Mouse (Mus musculus) stomach, embryonic 15.5 days (tissue): Measurements from ENCODE around the gene Cfap44. TPM values are rescaled to one million over a fixed set of nuclear protein-coding genes. Genes with fewer than 3 reads are reported as not detected.
A peak's percentile ranks its signal among the peaks of the same experiment; 100 is the strongest.

ENCODE experiments used
- ATAC-seq: fragments of 200-750 bp; cut with Nextera tagmentation; 2 replicates; pipeline ENCODE4 v1.8.0; 2017; ENCODE audit warnings: low read depth, moderate number of reproducible peaks, moderate TSS enrichment; ENCODE audit not compliant: insufficient read depth, low FRiP score
- H3K27ac ChIP-seq: fragments of 300-500 bp; sonication (generic); 2 replicates; pipeline ENCODE4 v1.5.1; 2015; ENCODE audit warnings: mild to moderate bottlenecking, inconsistent platforms
- H3K27me3 ChIP-seq: fragments of 300-500 bp; sonication (generic); replicated peaks from 2 replicates; pipeline ENCODE4 v1.6.1; 2015; ENCODE audit warnings: inconsistent platforms
- H3K36me3 ChIP-seq: fragments of 300-500 bp; sonication (generic); 2 replicates; pipeline ENCODE4 v1.6.1; 2015; ENCODE audit warnings: inconsistent platforms
- H3K4me1 ChIP-seq: fragments of 300-500 bp; sonication (generic); 2 replicates; pipeline ENCODE4 v1.6.1; 2015; ENCODE audit warnings: inconsistent platforms
- H3K4me2 ChIP-seq: fragments of 300-500 bp; sonication (generic); 2 replicates; pipeline ENCODE4 v1.6.1; 2015; ENCODE audit warnings: mild to moderate bottlenecking, inconsistent platforms
- H3K4me3 ChIP-seq: fragments of 300-500 bp; sonication (generic); replicated peaks from 2 replicates; pipeline ENCODE4 v1.5.1; 2015; ENCODE audit warnings: inconsistent platforms
- H3K9ac ChIP-seq: fragments of 300-500 bp; sonication (generic); 2 replicates; pipeline ENCODE4 v1.6.1; 2015; ENCODE audit warnings: inconsistent platforms
- H3K9me3 ChIP-seq: fragments of 300-500 bp; sonication (generic); 2 replicates; pipeline ENCODE4 v1.6.1; 2016; ENCODE audit warnings: inconsistent platforms
- WGBS: fragments of 180-500 bp; shearing (Covaris S2); methylation state at CpG from one replicate; pipeline ENCODE4 v1.1.7; 2015; 5-methylcytosine and 5-hydroxymethylcytosine counted together
- polyA plus RNA-seq: library from polyadenylated mRNA; unstranded; fragments of >200 nt; fragmentation: Nextera tagmentation; extraction: Ambion mirVana; gene quantifications from 2 replicates; pipeline ENCODE4 v1.2.1, GENCODE M21; 2015

Gene Cfap44
- polyA plus RNA-seq, 1 experiment from 2014 or later: 0.17 TPM

DNA sequence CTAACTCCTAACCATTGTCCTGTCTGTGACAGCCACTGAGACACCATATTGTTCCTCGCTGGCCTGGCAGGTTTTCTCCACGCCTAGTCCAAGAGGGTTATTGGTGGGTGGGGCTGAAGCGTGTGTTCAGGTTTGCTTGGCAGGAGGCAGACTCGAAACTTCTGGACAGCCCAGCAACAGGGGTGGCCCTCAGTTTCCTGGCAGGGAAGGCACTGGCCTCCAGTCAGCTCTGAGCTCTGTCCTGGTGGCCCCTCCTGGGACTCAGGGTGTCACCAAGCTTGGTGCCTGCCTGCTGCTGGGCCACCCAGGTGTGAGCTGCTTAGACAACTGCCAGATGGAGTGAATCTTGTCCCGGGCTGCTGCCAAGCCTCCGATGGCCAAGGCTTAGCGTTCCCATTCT lies 107.7 kb downstream of the Cfap44 start:
- no peak overlapping the region for H3K4me2 ChIP-seq
- peaks cover 4% of the 10 kb centered on the region; the same call in 1 of the 2 replicates for H3K4me1 ChIP-seq
- no peaks in the 10 kb centered on the region for H3K27me3 ChIP-seq
- 44% methylated on average over 7 of the region's 7 CpGs for WGBS
- H3K36me3 ChIP-seq: peaks cover 38% of the 10 kb centered on the region
- no peak overlapping the region for H3K9ac ChIP-seq
- no peak for ATAC-seq
- H3K4me3 ChIP-seq: no peak overlapping the region
- no peak overlapping the region; the same call in 1 of the 2 replicates for H3K27ac ChIP-seq
- H3K9me3 ChIP-seq: no peaks in the 10 kb centered on the region

GRCm38 (mm10) chr16:44502895-44503575 lies 108.4 kb downstream of the Cfap44 start:
- Histone ChIP-seq H3K4me2 (no peak overlapping the region), H3K4me1 (peaks cover 4% of the 10 kb centered on the region; the same call in 1 of the 2 replicates), H3K9me3 (no peaks in the 10 kb centered on the region), H3K4me3 (no peak overlapping the region), H3K36me3 (peaks cover 38% of the 10 kb centered on the region), H3K27ac (no peak overlapping the region), H3K27me3 (no peaks in the 10 kb centered on the region), H3K9ac (no peak overlapping the region)
- no peak for ATAC-seq
- 55% methylated on average over 8 of the region's 8 CpGs for WGBS

DNA sequence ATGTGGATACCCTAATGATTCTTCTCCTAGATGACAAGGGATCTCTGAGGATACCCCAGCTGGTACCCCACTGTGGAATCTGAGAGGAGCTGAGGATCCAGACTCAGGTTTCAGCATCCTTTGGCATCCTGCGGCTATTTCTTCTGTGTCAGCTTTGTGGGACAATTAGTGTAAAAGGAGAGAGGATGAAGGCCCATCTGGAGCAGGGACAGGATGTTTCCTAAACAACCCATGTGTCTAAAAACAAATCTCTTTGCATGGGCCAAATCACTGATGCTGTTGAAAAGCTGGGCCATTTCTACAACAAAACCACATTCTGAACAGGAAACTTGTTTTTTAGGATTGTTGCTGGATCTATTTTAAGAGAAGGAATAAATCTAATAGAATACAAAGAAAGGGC lies 110.6 kb downstream of the Cfap44 start:
- H3K4me1 ChIP-seq: peaks cover 4% of the 10 kb centered on the region; the same call in 1 of the 2 replicates
- ATAC-seq: no peak
- H3K4me2 ChIP-seq: no peak overlapping the region
- no peak overlapping the region for H3K4me3 ChIP-seq
- no peaks in the 10 kb centered on the region for H3K27me3 ChIP-seq
- no peaks in the 10 kb centered on the region for H3K9me3 ChIP-seq
- peaks cover 24% of the 10 kb centered on the region for H3K36me3 ChIP-seq
- H3K27ac ChIP-seq: no peak overlapping the region
- H3K9ac ChIP-seq: no peak overlapping the region
- WGBS: 93% methylated on average over 1 of the region's 1 CpGs

- Histone ChIP-seq H3K27ac (no peak overlapping the region), H3K4me2 (no peak overlapping the region), H3K4me3 (no peak overlapping the region), H3K36me3 (peaks cover 17% of the 10 kb centered on the region), H3K9me3 (no peaks in the 10 kb centered on the region), H3K9ac (no peak overlapping the region), H3K27me3 (no peaks in the 10 kb centered on the region), H3K4me1 (peaks cover 5% of the 10 kb centered on the region; the same call in 1 of the 2 replicates)
- 68% methylated on average over 10 of the region's 10 CpGs for WGBS
- no peak for ATAC-seq
Measured at GRCm38 (mm10) chr16:44507027-44507929, 112.7 kb downstream of the Cfap44 start.

GRCm38 (mm10) chr16:44508025-44508424 lies 113.4 kb downstream of the Cfap44 start:
- H3K9ac ChIP-seq: no peak overlapping the region
- ATAC-seq: no peak
- no peak overlapping the region for H3K27ac ChIP-seq
- no peak overlapping the region for H3K4me2 ChIP-seq
- H3K9me3 ChIP-seq: no peaks in the 10 kb centered on the region
- 0 out of 2 replicates have a peak, but pooled peaks cover 2% of the 10 kb centered on the region for H3K4me1 ChIP-seq
- peaks cover 15% of the 10 kb centered on the region for H3K36me3 ChIP-seq
- no peak overlapping the region for H3K4me3 ChIP-seq
- WGBS: 75% methylated on average over 5 of the region's 5 CpGs
- H3K27me3 ChIP-seq: no peaks in the 10 kb centered on the region

- H3K27ac ChIP-seq: no peak overlapping the region
- H3K4me3 ChIP-seq: no peak overlapping the region
- H3K4me1 ChIP-seq: 0 out of 2 replicates have a peak, but pooled peaks cover 2% of the 10 kb centered on the region
- peaks cover 13% of the 10 kb centered on the region for H3K36me3 ChIP-seq
- no peak overlapping the region for H3K4me2 ChIP-seq
- 89% methylated on average over 13 of the region's 13 CpGs for WGBS
- H3K9ac ChIP-seq: no peak overlapping the region
- ATAC-seq: no peak
- H3K27me3 ChIP-seq: no peaks in the 10 kb centered on the region
- no peaks in the 10 kb centered on the region for H3K9me3 ChIP-seq
Measured at GRCm38 (mm10) chr16:44508772-44509171, 114.2 kb downstream of the Cfap44 start.

DNA sequence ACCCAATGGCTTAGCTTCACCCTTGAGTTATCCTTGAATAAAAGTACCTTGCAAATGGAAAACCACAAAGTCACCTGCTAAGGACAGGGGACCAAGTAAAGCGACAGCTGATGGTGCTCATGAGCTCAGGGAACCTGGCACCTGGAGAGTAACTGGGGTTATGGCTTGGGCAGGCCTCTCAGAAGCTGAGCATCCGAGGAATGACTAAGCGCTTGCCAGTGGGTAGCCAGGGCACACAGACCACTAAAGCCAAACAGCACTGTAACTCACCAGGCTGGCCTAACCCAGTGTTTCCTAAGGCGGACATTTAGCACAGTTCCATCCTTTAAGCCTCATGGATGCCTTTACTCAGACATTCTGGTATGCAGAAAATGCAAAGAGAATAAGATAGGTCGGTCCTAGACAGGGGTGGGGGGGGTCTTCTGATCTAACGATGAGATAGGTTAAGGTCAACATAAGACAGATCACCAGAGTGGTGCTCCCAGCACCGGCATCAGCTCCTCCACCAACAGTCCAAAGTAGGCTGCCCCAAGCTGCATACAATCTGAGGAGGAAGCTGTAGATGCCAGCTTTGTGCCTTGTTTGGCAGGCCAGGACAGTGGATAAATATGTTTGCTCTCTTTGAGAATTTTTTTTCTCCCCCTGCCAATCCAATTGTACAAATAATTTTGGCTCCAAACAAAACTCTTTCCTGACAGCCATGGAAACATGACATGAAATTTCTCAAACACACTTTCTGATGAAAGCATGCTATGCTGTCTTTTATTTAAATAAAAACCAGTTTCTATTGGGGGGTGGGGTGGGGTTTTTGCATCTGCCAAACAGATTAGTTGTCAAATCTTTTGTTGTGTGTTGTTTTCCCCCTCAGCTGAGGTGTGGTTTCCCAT lies 115.1 kb downstream of the Cfap44 start:
- H3K9me3 ChIP-seq: no peaks in the 10 kb centered on the region
- H3K4me1 ChIP-seq: 0 out of 2 replicates have a peak, but pooled peaks cover 2% of the 10 kb centered on the region
- no peak overlapping the region for H3K4me2 ChIP-seq
- peaks cover 11% of the 10 kb centered on the region for H3K36me3 ChIP-seq
- H3K27ac ChIP-seq: no peak overlapping the region
- no peak; the same call in 1 of the 2 replicates for ATAC-seq
- H3K4me3 ChIP-seq: no peak overlapping the region
- whole genome bisulfite sequencing: 62% methylated on average over 7 of the region's 7 CpGs
- no peaks in the 10 kb centered on the region for H3K27me3 ChIP-seq
- H3K9ac ChIP-seq: no peak overlapping the region

- WGBS: 65% methylated on average over 13 of the region's 13 CpGs
- Histone ChIP-seq H3K4me1 (0 out of 2 replicates have a peak, but pooled peaks cover 2% of the 10 kb centered on the region), H3K27ac (peak overlapping the region; percentile 54; the same call in 1 of the 2 replicates), H3K36me3 (peaks cover 6% of the 10 kb centered on the region), H3K9ac (no peak overlapping the region), H3K4me2 (no peak overlapping the region), H3K9me3 (no peaks in the 10 kb centered on the region), H3K27me3 (no peaks in the 10 kb centered on the region), H3K4me3 (no peak overlapping the region)
- ATAC-seq: no peak
Measured at GRCm38 (mm10) chr16:44510521-44511213, 116.1 kb downstream of the Cfap44 start.

DNA sequence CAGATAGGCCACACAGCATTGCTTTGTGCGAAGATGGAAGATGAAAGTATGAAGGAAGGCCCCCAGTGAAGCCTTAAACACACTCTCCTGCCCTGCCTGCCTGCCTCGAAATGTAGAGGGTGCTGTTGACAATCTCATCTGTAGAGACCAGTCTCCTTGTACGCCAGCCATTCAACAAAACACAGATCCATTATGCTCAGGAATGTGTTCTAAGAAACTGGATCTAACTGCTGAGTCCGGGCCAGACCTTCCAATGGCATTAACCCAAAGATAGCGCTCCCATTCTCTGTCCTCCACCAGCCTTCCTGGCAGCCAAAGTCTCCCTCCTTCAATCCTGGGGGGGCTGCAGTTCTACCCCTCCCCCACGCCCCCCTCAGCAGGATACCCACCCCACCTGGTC lies 121.9 kb downstream of the Cfap44 start:
- no peak for ATAC-seq

GRCm38 (mm10) chr16:44523595-44523994 lies 129.0 kb downstream of the Cfap44 start:
- WGBS: 78% methylated on average over 7 of the region's 7 CpGs
- H3K36me3 ChIP-seq: 0 out of 2 replicates have a peak, but pooled peaks cover 6% of the 10 kb centered on the region
- H3K4me3 ChIP-seq: no peak overlapping the region
- ATAC-seq: no peak
- no peaks in the 10 kb centered on the region for H3K9me3 ChIP-seq
- no peaks in the 10 kb centered on the region for H3K27me3 ChIP-seq
- no peak overlapping the region for H3K4me2 ChIP-seq
- H3K9ac ChIP-seq: no peak overlapping the region
- no peak overlapping the region for H3K27ac ChIP-seq
- no peaks in the 10 kb centered on the region for H3K4me1 ChIP-seq

More for the DNA sequence above, 121.9 kb downstream of the Cfap44 start:
- H3K4me2 ChIP-seq: no peak overlapping the region
- peaks cover 12% of the 10 kb centered on the region for H3K36me3 ChIP-seq
- H3K27me3 ChIP-seq: no peaks in the 10 kb centered on the region
- WGBS: 71% methylated on average over 6 of the region's 6 CpGs
- no peaks in the 10 kb centered on the region for H3K9me3 ChIP-seq
- H3K27ac ChIP-seq: no peak overlapping the region
- no peaks in the 10 kb centered on the region for H3K4me1 ChIP-seq
- H3K9ac ChIP-seq: no peak overlapping the region
- H3K4me3 ChIP-seq: no peak overlapping the region

DNA sequence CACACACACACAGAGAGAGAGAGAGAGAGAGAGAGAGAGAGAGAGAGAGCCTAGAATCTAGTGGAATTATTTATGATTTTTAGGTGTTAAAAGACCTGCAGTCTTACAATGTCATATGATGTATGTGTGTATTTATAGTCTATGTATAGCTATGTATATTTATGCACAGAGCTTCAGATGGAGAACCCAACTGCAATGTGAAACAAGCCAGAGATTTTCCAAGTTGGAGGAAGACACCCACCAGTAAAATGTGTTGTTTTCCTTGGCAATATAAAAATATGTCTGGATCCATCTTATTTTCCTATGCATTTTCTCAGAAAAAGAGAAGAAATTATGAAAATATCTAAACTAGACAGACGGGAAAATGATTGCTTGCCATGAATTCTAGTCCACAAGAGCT lies 131.4 kb downstream of the Cfap44 start:
- no peaks in the 10 kb centered on the region for H3K27me3 ChIP-seq
- no peak overlapping the region for H3K27ac ChIP-seq
- 80% methylated on average over 1 of the region's 1 CpGs for whole genome bisulfite sequencing
- no peak overlapping the region for H3K9ac ChIP-seq
- peaks cover 17% of the 10 kb centered on the region; the same call in 1 of the 2 replicates for H3K4me1 ChIP-seq
- no peaks in the 10 kb centered on the region for H3K36me3 ChIP-seq
- ATAC-seq: no peak
- H3K9me3 ChIP-seq: no peaks in the 10 kb centered on the region
- H3K4me3 ChIP-seq: no peak overlapping the region
- H3K4me2 ChIP-seq: no peak overlapping the region
